Mouse (Mus musculus) megakaryocyte, embryonic 14.5 days (primary cell): Measurements from ENCODE around the gene Mindy1. TPM values are rescaled to one million over a fixed set of nuclear protein-coding genes. Genes with fewer than 3 reads are reported as not detected.
"Not testable (repeated sequence)": the region's sequence is repeated elsewhere in the genome, so short reads cannot be mapped to it uniquely, and the experiment has no call there.

Experiments
- H3K27me3 ChIP-seq: replicated peaks from 2 replicates; pipeline ENCODE3; 2012; ENCODE audit warnings: inconsistent platforms
- H3K36me3 ChIP-seq: replicated peaks from 2 replicates; pipeline ENCODE3; 2012; ENCODE audit warnings: low read length, inconsistent platforms, mixed read lengths
- H3K4me1 ChIP-seq: 2 replicates; pipeline ENCODE4 v1.6.1; 2012; ENCODE audit warnings: inconsistent platforms
- H3K4me3 ChIP-seq: replicated peaks from 2 replicates; pipeline ENCODE3; 2012; ENCODE audit warnings: moderate library complexity, mild to moderate bottlenecking, inconsistent platforms
- H3K9me3 ChIP-seq: 2 replicates; pipeline ENCODE4 v1.6.1; 2012; ENCODE audit warnings: inconsistent platforms
- FLI1 ChIP-seq: IDR thresholded peaks from 2 replicates; pipeline ENCODE4 v1.6.1; 2012; ENCODE audit warnings: low read length, inconsistent platforms, mixed read lengths
- GATA1 ChIP-seq: IDR thresholded peaks from 3 replicates; pipeline ENCODE4 v1.6.1; 2012; ENCODE audit warnings: mixed read lengths, low read length, inconsistent platforms, borderline replicate concordance
- polyA plus RNA-seq: library from polyadenylated mRNA; stranded (reverse); fragments of >175 nt; gene quantifications from 2 replicates; pipeline ENCODE4 v1.2.3, GENCODE M21; 2012; ENCODE audit warnings: low replicate concordance; ENCODE audit not compliant: insufficient read depth

Mindy1 gene
- polyA plus RNA-seq, 1 experiment, result 517 TPM

DNA sequence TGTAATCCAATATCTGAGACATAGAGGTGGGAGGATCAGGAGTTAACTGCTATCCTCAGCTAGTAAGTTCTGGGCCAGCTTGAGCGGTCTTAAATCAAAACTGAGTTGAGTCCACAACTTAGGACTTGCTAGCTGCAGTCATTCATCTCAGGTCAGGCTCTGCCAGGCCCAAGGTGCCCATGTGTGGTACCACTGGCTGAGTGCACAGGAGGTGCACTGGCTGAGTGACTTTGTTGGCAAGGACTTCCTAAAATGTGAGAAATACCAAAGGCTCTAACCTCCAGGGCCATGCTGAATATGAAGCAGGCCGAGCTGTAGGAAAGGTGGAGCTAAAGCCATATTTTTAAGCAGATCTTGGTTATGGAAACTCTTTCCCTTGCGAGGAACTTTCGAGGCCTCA, 56.2 kb downstream of the Mindy1 start:
- Histone ChIP-seq H3K4me1 (peaks cover 5% of the 10 kb centered on the region; the same call in 1 of the 2 replicates), H3K36me3 (peaks cover 98% of the 10 kb centered on the region), H3K4me3 (no peak overlapping the region), H3K27me3 (no peaks in the 10 kb centered on the region), H3K9me3 (no peaks in the 10 kb centered on the region)
- TF ChIP-seq FLI1 (no peak), GATA1 (no peak)

DNA sequence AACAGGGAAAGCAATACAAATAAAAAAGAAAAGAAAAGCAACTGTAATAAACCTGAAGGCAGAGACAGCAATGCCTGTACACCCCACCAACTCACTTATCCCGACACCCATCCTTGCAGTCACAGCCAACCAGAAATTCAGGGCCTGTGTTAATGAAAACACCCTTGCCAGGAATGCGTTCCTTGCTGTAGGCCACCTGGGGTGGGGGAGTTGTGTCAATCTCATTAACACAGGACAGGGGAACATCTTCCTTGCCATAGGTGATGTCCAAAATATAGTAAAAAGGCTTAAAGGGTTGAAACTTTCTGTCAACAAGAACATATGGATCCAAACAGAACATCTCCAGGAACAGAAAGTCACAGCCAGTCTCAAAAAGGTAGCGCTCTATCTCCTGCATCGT, 57.1 kb downstream of the Mindy1 start:
- Histone ChIP-seq H3K9me3 (no peaks in the 10 kb centered on the region), H3K36me3 (peaks cover 98% of the 10 kb centered on the region), H3K4me1 (peaks cover 5% of the 10 kb centered on the region; the same call in 1 of the 2 replicates), H3K27me3 (no peaks in the 10 kb centered on the region), H3K4me3 (no peak overlapping the region)
- TF ChIP-seq FLI1 (no peak), GATA1 (no peak)

GRCm38 (mm10) chr3:95343356-95344000, 62.3 kb downstream of the Mindy1 start:
- H3K27me3 ChIP-seq, H3K4me3 ChIP-seq, H3K4me1 ChIP-seq, H3K9me3 ChIP-seq: not testable (repeated sequence)
- peaks cover 90% of the 10 kb centered on the region for H3K36me3 ChIP-seq

Other genes starting within 250 kb of the Mindy1 start
- gene Psmd4, start 238.7 kb upstream of the Mindy1 start, polyA plus RNA-seq, result 24.8 and 169 TPM in 2 replicates
- 6.3 and 16.2 TPM in 2 replicates for gene Pip5k1a, start 174.4 kb upstream of the Mindy1 start, polyA plus RNA-seq
- gene Vps72, start 170.3 kb upstream of the Mindy1 start, polyA plus RNA-seq, result 231 and 749 TPM in 2 replicates
- gene Tmod4, start 156.9 kb upstream of the Mindy1 start, polyA plus RNA-seq, result not detected in 2 replicates
- gene Scnm1, start 147.3 kb upstream of the Mindy1 start, polyA plus RNA-seq, result 5.8 and 7.2 TPM in 2 replicates
- 3.8 and 5.1 TPM in 2 replicates for gene Lysmd1, start 147.3 kb upstream of the Mindy1 start, polyA plus RNA-seq
- gene Tnfaip8l2, start 139.0 kb upstream of the Mindy1 start, polyA plus RNA-seq, result 34.2 TPM in 1 of 2 replicates, not detected in the other
- 1.2 and 4.0 TPM in 2 replicates for gene Sema6c, start 120.9 kb upstream of the Mindy1 start, polyA plus RNA-seq
- gene Gabpb2, start 63.4 kb upstream of the Mindy1 start, polyA plus RNA-seq, result 0.60 TPM in 1 of 2 replicates, not detected in the other
- gene Cdc42se1, start 52.6 kb upstream of the Mindy1 start, polyA plus RNA-seq, result 183 and 363 TPM in 2 replicates
- 10.4 and 11.3 TPM in 2 replicates for gene Mllt11, start 49.2 kb upstream of the Mindy1 start, polyA plus RNA-seq
- gene Gm128, start 39.7 kb upstream of the Mindy1 start, polyA plus RNA-seq, result 1.7 and 3.7 TPM in 2 replicates
- 0.30 TPM in 1 of 2 replicates, not detected in the other for gene Bnipl, start 30.2 kb upstream of the Mindy1 start, polyA plus RNA-seq
- 5.2 and 6.0 TPM in 2 replicates for gene Prune1, start 731 bp downstream of the Mindy1 start, polyA plus RNA-seq
- gene Anxa9, start 25.8 kb downstream of the Mindy1 start, polyA plus RNA-seq, result 0.66 TPM in 1 of 2 replicates, not detected in the other
- gene Cers2, start 33.4 kb downstream of the Mindy1 start, polyA plus RNA-seq, result 36.9 and 124 TPM in 2 replicates
- 2.3 and 6.3 TPM in 2 replicates for gene Setdb1, start 75.9 kb downstream of the Mindy1 start, polyA plus RNA-seq
- not detected in 2 replicates for gene 4930558C23Rik, start 121.5 kb downstream of the Mindy1 start, polyA plus RNA-seq
- gene Arnt, start 153.0 kb downstream of the Mindy1 start, polyA plus RNA-seq, result 11.1 and 19.7 TPM in 2 replicates
- not detected in 2 replicates for gene Ctsk, start 217.9 kb downstream of the Mindy1 start, polyA plus RNA-seq
- gene Ctss, start 245.4 kb downstream of the Mindy1 start, polyA plus RNA-seq, result 3.5 and 24.7 TPM in 2 replicates